11 mouse cellular contexts compared by ENCODE assay signal in the genomic region with DNA sequence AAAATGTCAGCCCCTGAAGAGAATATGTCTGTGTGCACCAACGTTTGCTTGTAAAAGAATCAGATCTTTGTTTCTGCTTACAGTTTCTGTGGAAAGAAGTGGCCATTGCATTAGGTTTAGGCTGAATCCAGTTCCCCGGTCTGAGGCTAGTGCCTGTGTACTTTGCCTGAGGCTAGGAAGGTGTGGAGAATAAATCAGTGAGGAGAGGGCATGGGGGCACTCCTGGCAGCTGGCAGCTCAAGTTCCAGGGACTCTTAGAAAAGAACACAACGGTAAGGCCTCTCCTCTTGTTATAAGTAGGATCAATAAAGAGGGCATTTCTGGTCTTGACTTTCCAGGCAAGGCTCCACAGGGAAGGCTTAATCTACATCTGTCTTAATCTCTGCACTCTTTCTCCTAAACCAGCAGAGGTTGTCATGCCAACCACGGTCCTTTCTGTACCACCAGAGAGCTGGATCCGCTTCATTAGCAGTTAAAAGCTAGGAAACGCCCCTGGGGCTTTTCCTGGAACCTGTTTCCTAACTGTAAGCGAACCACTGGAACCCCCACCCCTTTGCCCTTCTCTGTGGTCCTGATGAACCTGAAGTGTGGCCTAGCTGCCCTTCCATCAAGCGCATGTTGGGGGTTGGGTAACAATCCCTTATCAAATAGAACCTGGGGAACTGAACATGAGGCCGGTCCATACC. TPM values are rescaled to one million over a fixed set of nuclear protein-coding genes. Genes with fewer than 3 reads are reported as not detected.
DNase-seq lines count a peak whose midpoint lies in the region; ATAC-seq lines count a peak whose summit lies in the region.
"Had no signal": no experiment of that assay in that cellular context is flagged by ENCODE, and none has a peak within 500 bp of the region (broad histone marks: within the 10 kb centered on the region; RNA-seq: fewer than 3 reads in every experiment).

No protein-coding gene starts in this region.

- intact Hi-C loops in gastrocnemius, postnatal 36 days (cut with DNase I) = no loop called here

- H3K36me3 ChIP-seq in kidney, embryonic 15.5 days = no peaks in the 10 kb centered on the region
- H3K36me3 ChIP-seq in hindbrain, embryonic 13.5 days = no peaks in the 10 kb centered on the region
- H3K36me3 ChIP-seq in midbrain, embryonic 14.5 days (ENCODE audit: control insufficient read depth, insufficient read depth, low read length) = no peaks in the 10 kb centered on the region

- no peak for DNase-seq in kidney, adult 9 months
- peak; percentile 68 for DNase-seq in embryo, embryonic 10.5 days (ENCODE audit: low spot score)
- peak; percentile 80 for DNase-seq in midbrain, embryonic 14.5 days
- DNase-seq in adrenal gland, adult 8-10 months = no peak
- no peak for DNase-seq in gastrocnemius, postnatal 36 days
- no peak for DNase-seq in thymus, postnatal 4 days
- DNase-seq: adrenal gland, adult 2 months; cerebellum, postnatal 14 days; heart, postnatal 14 days had no signal

- peak; percentile 16 for ATAC-seq in kidney, embryonic 15.5 days (replicated peaks; ENCODE audit: low FRiP score)
- ATAC-seq in hindbrain, embryonic 13.5 days (ENCODE audit: low FRiP score) = peak; percentile 86
- ATAC-seq in midbrain, embryonic 14.5 days (ENCODE audit: low FRiP score, low TSS enrichment) = peak; percentile 53; the same call in 1 of the 2 replicates

- WGBS in kidney, embryonic 15.5 days = 41% methylated on average over 9 of the region's 9 CpGs
- 26% methylated on average over 9 of the region's 9 CpGs for WGBS in hindbrain, embryonic 13.5 days
- WGBS in midbrain, embryonic 14.5 days = 12% methylated on average over 9 of the region's 9 CpGs

- no peaks in the 10 kb centered on the region for H3K9me3 ChIP-seq in kidney, embryonic 15.5 days (replicated peaks)
- no peaks in the 10 kb centered on the region for H3K9me3 ChIP-seq in hindbrain, embryonic 13.5 days
- no peaks in the 10 kb centered on the region for H3K9me3 ChIP-seq in midbrain, embryonic 14.5 days (ENCODE audit: control insufficient read depth, low read length)

- H3K27ac ChIP-seq in kidney, embryonic 15.5 days = peak overlapping the region; percentile 77
- peak overlapping the region; percentile 64; the same call in 1 of the 2 replicates for H3K27ac ChIP-seq in hindbrain, embryonic 13.5 days
- H3K27ac ChIP-seq in midbrain, embryonic 14.5 days (replicated peaks; ENCODE audit: low read depth, low read length) = peak overlapping the region; percentile 38; the same call in 1 of the 2 replicates

- H3K9ac ChIP-seq in kidney, embryonic 15.5 days = no peak overlapping the region
- no peak overlapping the region for H3K9ac ChIP-seq in hindbrain, embryonic 13.5 days
- no peak overlapping the region for H3K9ac ChIP-seq in midbrain, embryonic 14.5 days (replicated peaks; ENCODE audit: low read length)

- no peak overlapping the region for H3K4me2 ChIP-seq in kidney, embryonic 15.5 days
- H3K4me2 ChIP-seq in hindbrain, embryonic 13.5 days = no peak overlapping the region
- H3K4me2 ChIP-seq in midbrain, embryonic 14.5 days (ENCODE audit: low read length) = no peak overlapping the region

- no peaks in the 10 kb centered on the region for H3K27me3 ChIP-seq in kidney, embryonic 15.5 days
- no peaks in the 10 kb centered on the region for H3K27me3 ChIP-seq in hindbrain, embryonic 13.5 days
- H3K27me3 ChIP-seq in midbrain, embryonic 14.5 days (ENCODE audit: control insufficient read depth, insufficient read depth, low read length) = no peaks in the 10 kb centered on the region

- no peak overlapping the region for H3K4me3 ChIP-seq in kidney, embryonic 15.5 days (replicated peaks)
- H3K4me3 ChIP-seq in hindbrain, embryonic 13.5 days = no peak overlapping the region
- no peak overlapping the region for H3K4me3 ChIP-seq in midbrain, embryonic 14.5 days (replicated peaks; ENCODE audit: low read depth, low read length)

- H3K4me1 ChIP-seq in kidney, embryonic 15.5 days = peaks cover 34% of the 10 kb centered on the region
- H3K4me1 ChIP-seq in hindbrain, embryonic 13.5 days (replicated peaks) = peaks cover 23% of the 10 kb centered on the region
- peaks cover 9% of the 10 kb centered on the region for H3K4me1 ChIP-seq in midbrain, embryonic 14.5 days (ENCODE audit: control insufficient read depth, insufficient read depth, low read length)

RNA-seq across cellular contexts. Expression of a gene that starts 4.3 kb away (rescaled TPM):
- 9.2 and 9.8 TPM in 2 replicates for polyA plus RNA-seq in kidney, embryonic 15.5 days (2015; fragmentation: Nextera tagmentation; extraction: Ambion mirVana)
- 1.8 and 1.9 TPM in 2 replicates for polyA plus RNA-seq in hindbrain, embryonic 13.5 days (2015; fragmentation: Nextera tagmentation; extraction: Ambion mirVana)
- polyA plus RNA-seq in midbrain, embryonic 14.5 days (2014; fragmentation: Nextera tagmentation; extraction: Ambion mirVana) = 1.0 and 1.2 TPM in 2 replicates
- 10 to 100 TPM in 1 of 4 experiments, 1 to 10 TPM in 3; 3.9 to 11.2 (median 7.0) TPM for total RNA-seq in adrenal gland, adult 8-10 months (2022)
- 1 to 10 TPM; 1.2 to 1.3 TPM for total RNA-seq in gastrocnemius, postnatal 36 days (2021)

RNA-seq across cellular contexts. Expression of a gene that starts 58.8 kb away (rescaled TPM):
- polyA plus RNA-seq in kidney, embryonic 15.5 days (2015; fragmentation: Nextera tagmentation; extraction: Ambion mirVana) = 111 and 113 TPM in 2 replicates
- 121 and 130 TPM in 2 replicates for polyA plus RNA-seq in hindbrain, embryonic 13.5 days (2015; fragmentation: Nextera tagmentation; extraction: Ambion mirVana)
- polyA plus RNA-seq in midbrain, embryonic 14.5 days (2014; fragmentation: Nextera tagmentation; extraction: Ambion mirVana) = 130 and 139 TPM in 2 replicates
- 10 to 100 TPM; 62.8 to 80.3 (median 71.5) TPM for total RNA-seq in adrenal gland, adult 8-10 months (2022)
- total RNA-seq in gastrocnemius, postnatal 36 days (2021) = 10 to 100 TPM; 45.2 to 48.5 TPM

Comparison
In these comparisons a context has a peak if more than half of its experiments do, and no peak if none do; other contexts are left out.
1. ATAC-seq: peak in every context shown above with its lines; median percentile 86 in hindbrain, embryonic 13.5 days; 53 in midbrain, embryonic 14.5 days; 16 in kidney, embryonic 15.5 days.
2. DNase-seq: peak in embryo, embryonic 10.5 days (single experiment) and midbrain, embryonic 14.5 days (single experiment); none in kidney, adult 9 months (single experiment), adrenal gland, adult 8-10 months (single experiment), gastrocnemius, postnatal 36 days (0 of 2) and thymus, postnatal 4 days (single experiment).
3. Peak in every context shown above with its lines, with median percentiles within 50 percentile points of each other: H3K27ac ChIP-seq.